10 mouse cellular contexts compared by ENCODE assay signal in the genomic region with DNA sequence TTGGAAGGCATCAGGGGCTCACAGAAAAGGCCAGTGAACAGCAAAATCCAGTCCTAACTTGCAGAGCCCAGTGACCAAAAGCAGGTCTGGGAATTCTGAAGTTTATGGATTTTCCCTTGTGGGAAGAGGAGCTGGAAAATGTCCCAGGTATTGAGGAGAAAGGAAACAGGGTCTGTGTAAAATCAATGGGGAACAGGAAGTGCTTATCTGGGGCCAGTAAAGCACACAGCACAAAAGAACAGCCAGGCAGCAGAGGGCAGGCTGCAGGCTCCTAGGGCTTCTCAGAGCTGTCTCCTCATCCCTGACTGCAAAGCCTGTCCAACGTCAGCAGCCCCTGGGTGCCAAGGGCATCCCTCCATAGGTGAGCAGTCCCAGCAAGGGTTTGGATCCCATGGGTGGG. TPM values are rescaled to one million over a fixed set of nuclear protein-coding genes. Genes with fewer than 3 reads are reported as not detected.
DNase-seq lines count a peak whose midpoint lies in the region; ATAC-seq and TF ChIP-seq lines count a peak whose summit lies in the region.
"Had no signal": no experiment of that assay in that cellular context is flagged by ENCODE, and none has a peak within 500 bp of the region (broad histone marks: within the 10 kb centered on the region; RNA-seq: fewer than 3 reads in every experiment).

No protein-coding gene starts in this region.

- peak overlapping the region; percentile 20; the same call in 1 of the 2 replicates for H3K27ac ChIP-seq in lung, embryonic 15.5 days
- H3K27ac ChIP-seq in stomach, embryonic 15.5 days = peak overlapping the region; percentile 73
- H3K27ac ChIP-seq: neural tube, embryonic 15.5 days had no signal

- H3K9ac ChIP-seq in lung, embryonic 15.5 days = no peak overlapping the region
- no peak overlapping the region for H3K9ac ChIP-seq in stomach, embryonic 15.5 days
- H3K9ac ChIP-seq: neural tube, embryonic 15.5 days had no signal

- H3K4me2 ChIP-seq in lung, embryonic 15.5 days = no peak overlapping the region
- no peak overlapping the region for H3K4me2 ChIP-seq in stomach, embryonic 15.5 days
- H3K4me2 ChIP-seq: neural tube, embryonic 15.5 days had no signal

- ATAC-seq in lung, embryonic 15.5 days (ENCODE audit: borderline replicate concordance, extremely low read depth, low FRiP score, low TSS enrichment) = no peak
- 0 out of 2 replicates have a peak, but pooled peaks have one; percentile 25 for ATAC-seq in stomach, embryonic 15.5 days (ENCODE audit: insufficient read depth, low FRiP score, low read depth)

- 18% methylated on average over 1 of the region's 1 CpGs for WGBS in lung, embryonic 15.5 days
- WGBS in lung, adult 2 months = 12% methylated on average over 1 of the region's 1 CpGs
- WGBS in stomach, embryonic 15.5 days = 14% methylated on average over 1 of the region's 1 CpGs

- H3K27me3 ChIP-seq in lung, embryonic 15.5 days = no peaks in the 10 kb centered on the region
- H3K27me3 ChIP-seq in stomach, embryonic 15.5 days (replicated peaks) = no peaks in the 10 kb centered on the region
- H3K27me3 ChIP-seq: neural tube, embryonic 15.5 days had no signal

- no peaks in the 10 kb centered on the region for H3K9me3 ChIP-seq in lung, embryonic 15.5 days
- no peaks in the 10 kb centered on the region for H3K9me3 ChIP-seq in stomach, embryonic 15.5 days
- H3K9me3 ChIP-seq: G1E; neural tube, embryonic 15.5 days had no signal

- no peaks in the 10 kb centered on the region for H3K36me3 ChIP-seq in lung, embryonic 15.5 days
- no peaks in the 10 kb centered on the region for H3K36me3 ChIP-seq in stomach, embryonic 15.5 days
- H3K36me3 ChIP-seq: G1E; neural tube, embryonic 15.5 days had no signal

- TF ChIP-seq POLR2A in lung, adult 2 months (IDR thresholded peaks at IDR 0.05; ENCODE audit: borderline replicate concordance, extremely low read depth, low read depth, low read length) = no peak

- TF ChIP-seq CTCF in lung, adult 2 months (IDR thresholded peaks at IDR 0.05; ENCODE audit: insufficient read depth, low read length) = no peak

- H3K4me3 ChIP-seq in lung, embryonic 15.5 days = no peak overlapping the region
- no peak overlapping the region for H3K4me3 ChIP-seq in lung, adult 2 months (replicated peaks; ENCODE audit: extremely low read depth, low read depth, low read length)
- no peak overlapping the region for H3K4me3 ChIP-seq in stomach, embryonic 15.5 days (replicated peaks)
- H3K4me3 ChIP-seq: neural tube, embryonic 15.5 days had no signal

- no peak for DNase-seq in lung, adult 2 months
- DNase-seq in heart, adult 9 months (ENCODE audit: low spot score in 2 of 2) = peak; percentile 56 to 72
- peak; percentile 57 for DNase-seq in kidney, postnatal 10 days
- DNase-seq in thymus, postnatal 0 days (ENCODE audit: low spot score) = no peak
- no peak for DNase-seq in frontal cortex, adult 2 months (ENCODE audit: extremely low spot score in 1 of 2, low spot score in 1 of 2)
- DNase-seq in urinary bladder, postnatal 14 days (ENCODE audit: low spot score) = no peak

- H3K4me1 ChIP-seq in lung, embryonic 15.5 days = peaks cover 51% of the 10 kb centered on the region
- H3K4me1 ChIP-seq in lung, adult 2 months (ENCODE audit: control insufficient read depth, insufficient read depth, low read length) = peaks cover 13% of the 10 kb centered on the region
- H3K4me1 ChIP-seq in stomach, embryonic 15.5 days = peaks cover 50% of the 10 kb centered on the region

RNA-seq across cellular contexts. Expression of a gene that starts 46.2 kb away (rescaled TPM):
- 40.2 and 43.4 TPM in 2 replicates for polyA plus RNA-seq in lung, embryonic 15.5 days (2015; fragmentation: Nextera tagmentation; extraction: Ambion mirVana)
- polyA plus RNA-seq in lung, adult 2 months (2012; rRNA removed) = 60.0 and 72.4 TPM in 2 replicates
- polyA plus RNA-seq in stomach, embryonic 15.5 days (2015; fragmentation: Nextera tagmentation; extraction: Ambion mirVana) = 34.0 and 38.4 TPM in 2 replicates
- polyA plus RNA-seq in thymus, postnatal 0 days (2015; fragmentation: Nextera tagmentation; extraction: Ambion mirVana) = 43.9 and 44.1 TPM in 2 replicates
- 60.7 and 68.7 TPM in 2 replicates for polyA plus RNA-seq in frontal cortex, adult 2 months (2012; rRNA removed)

Comparison
In these comparisons a context has a peak if more than half of its experiments do, and no peak if none do; other contexts are left out.
1. DNase-seq: peak in heart, adult 9 months (2 of 2) and kidney, postnatal 10 days (single experiment); none in lung, adult 2 months (single experiment), thymus, postnatal 0 days (single experiment), frontal cortex, adult 2 months (0 of 2) and urinary bladder, postnatal 14 days (single experiment).